Mouse (Mus musculus): ENCODE results near the gene Arhgap29.

- TF ChIP-seq CTCF (IDR thresholded peaks at IDR 0.05; ENCODE audit: low read depth, low read length) = no peak
- TF ChIP-seq GATA1 (IDR thresholded peaks at IDR 0.05; ENCODE audit: borderline replicate concordance, low read length) = no peak
- no peak for TF ChIP-seq POLR2AphosphoS5 (IDR thresholded peaks at IDR 0.05; ENCODE audit: insufficient replicate concordance, low read depth, low read length)
- TF ChIP-seq TAL1 (conservative IDR thresholded peaks at IDR 0.05; ENCODE audit: low read depth, low read length) = no peak
Measured at GRCm38 (mm10) chr3:122035092-122035491, 82.8 kb downstream of the Arhgap29 start.

Data from G1E (cell line).